Mouse (Mus musculus) bone marrow macrophage, adult 2 months (primary cell): ENCODE data around the gene Tex22.

Experiments used
- CTCF ChIP-seq: IDR thresholded peaks from 2 replicates; pipeline ENCODE4 v1.5.1; 2012; ENCODE audit warnings: low read depth, mild to moderate bottlenecking, low read length, moderate library complexity
- POLR2A ChIP-seq: IDR thresholded peaks from 2 replicates; pipeline ENCODE4 v1.6.1; 2012; ENCODE audit warnings: mild to moderate bottlenecking, low read depth, low read length, borderline replicate concordance

DNA sequence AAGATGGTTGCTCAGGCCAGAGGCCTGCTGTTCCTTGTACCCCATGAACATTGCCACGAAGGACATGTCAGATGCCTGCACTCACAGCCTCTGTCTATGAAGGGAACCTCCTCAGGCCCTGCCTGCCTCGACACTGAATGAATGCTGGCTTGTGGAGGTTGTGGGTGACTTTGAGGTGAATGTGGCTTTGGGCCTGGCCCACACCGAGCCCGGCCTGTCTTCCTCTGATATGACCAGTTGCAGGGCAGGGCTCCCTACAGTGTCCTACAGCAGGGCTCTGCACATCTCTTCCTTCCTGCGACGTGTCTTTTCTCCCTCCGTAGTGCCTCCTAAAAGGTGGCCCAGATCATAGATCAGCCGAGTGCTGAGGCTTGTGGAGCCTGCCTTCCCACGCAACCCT lies 43.3 kb upstream of the Tex22 start:
- no peak for TF ChIP-seq POLR2A
- TF ChIP-seq CTCF, result no peak
